Mouse (Mus musculus) kidney, postnatal 10 days (tissue): ENCODE measurements around the gene Gm43517.
A peak's percentile ranks its signal among the peaks of the same experiment; 100 is the strongest.

Experiments used
- DNase-seq: peaks from one replicate; pipeline ENCODE4 v3.0.0; 2021; ENCODE audit warnings: mixed read lengths

The Gm43517 gene

GRCm38 (mm10) chr12:49386081-49386805 is 1.3 kb downstream of the Gm43517 start:
- no peak for DNase-seq

DNA sequence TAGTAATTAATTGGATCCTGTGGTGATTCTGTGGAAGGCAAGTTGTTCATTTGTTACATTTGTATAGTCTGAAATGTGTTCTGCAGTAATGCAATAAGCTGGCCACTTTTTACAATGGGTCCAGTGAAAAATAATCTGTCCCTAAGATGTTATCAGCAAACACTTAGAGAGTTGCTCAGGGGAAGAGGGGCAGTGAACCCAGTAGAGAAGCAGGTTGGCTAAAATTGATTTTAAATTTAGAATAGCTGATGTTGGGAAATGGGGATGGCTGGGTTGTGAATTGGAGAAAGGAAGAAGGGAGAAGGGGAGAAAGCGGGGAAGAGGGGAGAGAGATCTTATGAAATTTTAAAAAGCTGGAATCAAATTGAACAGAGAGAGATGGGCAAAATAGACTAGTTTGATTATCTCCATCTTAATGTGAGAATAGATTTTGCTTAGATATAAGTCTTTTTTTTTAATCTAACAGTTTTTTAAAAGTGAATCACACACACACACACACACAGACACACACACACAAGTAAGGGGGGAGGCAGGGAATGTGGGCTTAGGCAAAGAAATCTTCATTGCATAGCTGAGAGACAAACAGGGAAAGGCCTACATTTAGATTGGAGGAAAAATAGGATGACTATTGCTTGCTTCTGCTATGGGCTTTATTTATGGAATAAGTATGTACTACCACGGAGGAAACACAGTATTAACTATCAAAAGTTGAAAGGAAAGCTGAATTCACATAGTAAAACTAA is 3.1 kb downstream of the Gm43517 start:
- no peak for DNase-seq

GRCm38 (mm10) chr12:49389666-49390065 is 4.7 kb downstream of the Gm43517 start:
- no peak for DNase-seq

- DNase-seq, result no peak
These were observed 5.3 kb downstream of the Gm43517 start for GRCm38 (mm10) chr12:49390257-49390656.

DNA sequence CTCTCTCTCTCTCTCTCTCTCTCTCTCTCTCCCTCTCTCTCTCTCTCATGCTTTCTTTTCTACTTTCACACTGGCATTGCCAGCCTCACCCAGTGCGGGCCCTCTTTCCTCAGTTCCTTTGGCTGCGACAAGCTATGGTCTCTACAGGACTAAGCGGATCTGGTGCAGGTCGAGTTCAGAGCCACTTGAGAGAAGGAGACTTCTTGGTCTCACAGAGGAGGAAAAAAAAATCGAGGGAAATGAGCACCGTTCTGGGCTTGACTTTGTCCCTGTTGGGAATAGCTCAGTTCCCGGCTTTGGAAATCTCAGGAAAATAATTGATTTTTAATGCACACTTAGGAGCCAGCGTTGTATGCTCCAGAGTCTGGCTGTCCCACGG is 5.9 kb downstream of the Gm43517 start:
- no peak for DNase-seq

DNA sequence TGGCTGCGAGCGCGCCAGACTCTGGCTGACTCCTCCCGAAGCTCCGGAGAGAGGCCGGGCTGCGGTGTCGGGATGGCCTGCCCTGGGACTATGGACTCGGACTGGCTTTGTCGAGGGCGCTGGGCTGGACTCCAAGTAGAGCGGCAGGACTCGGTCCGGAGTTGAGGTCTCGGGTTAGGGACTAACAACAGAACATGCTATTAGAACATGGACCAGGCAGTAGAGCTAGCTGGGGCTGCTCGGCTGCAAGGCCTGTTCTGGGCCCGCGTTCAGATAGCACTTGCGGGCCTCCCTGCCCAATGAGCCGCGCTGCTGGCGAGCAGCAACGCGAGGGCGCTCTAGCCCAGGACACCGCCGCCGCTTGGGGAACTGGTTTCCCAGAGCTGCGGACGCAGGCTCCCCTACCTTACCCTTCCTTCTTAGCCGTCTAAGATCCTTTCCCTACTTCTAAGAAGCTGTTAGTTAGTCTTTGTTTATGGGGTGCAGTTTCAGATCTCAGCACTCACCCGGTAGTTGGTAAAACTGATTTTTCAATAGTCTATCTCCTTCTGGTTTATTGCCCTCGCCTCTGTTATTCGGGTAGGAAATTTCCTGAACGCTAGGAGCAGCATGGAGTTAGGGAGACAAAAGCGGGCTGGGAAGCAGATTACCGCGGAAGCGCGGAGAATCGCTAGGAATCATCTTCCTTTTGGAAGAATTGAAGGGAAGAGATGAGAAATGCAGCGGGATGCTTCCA is 6.5 kb downstream of the Gm43517 start:
- DNase-seq, result peak; percentile 60

GRCm38 (mm10) chr12:49392041-49392390 is 7.0 kb downstream of the Gm43517 start:
- no peak for DNase-seq

DNA sequence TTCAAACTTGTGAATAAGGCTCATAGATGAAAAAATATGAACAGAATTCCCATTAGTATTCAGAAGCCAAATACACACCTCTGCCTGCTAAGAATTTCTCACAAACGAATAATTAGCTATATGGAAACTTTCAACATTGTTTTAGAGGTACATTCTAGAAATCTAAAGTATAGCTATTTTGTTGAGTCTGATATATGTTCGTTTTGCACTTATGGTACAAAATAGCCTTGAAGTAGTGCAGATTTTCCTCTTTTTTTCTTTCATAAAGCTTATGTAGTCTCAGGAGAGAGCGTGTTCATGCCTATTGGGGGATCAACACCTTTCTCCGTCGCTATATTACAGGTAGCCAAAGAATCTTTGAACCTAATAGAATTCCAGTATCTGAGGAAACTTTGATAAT is 7.9 kb downstream of the Gm43517 start:
- DNase-seq, result no peak

DNA sequence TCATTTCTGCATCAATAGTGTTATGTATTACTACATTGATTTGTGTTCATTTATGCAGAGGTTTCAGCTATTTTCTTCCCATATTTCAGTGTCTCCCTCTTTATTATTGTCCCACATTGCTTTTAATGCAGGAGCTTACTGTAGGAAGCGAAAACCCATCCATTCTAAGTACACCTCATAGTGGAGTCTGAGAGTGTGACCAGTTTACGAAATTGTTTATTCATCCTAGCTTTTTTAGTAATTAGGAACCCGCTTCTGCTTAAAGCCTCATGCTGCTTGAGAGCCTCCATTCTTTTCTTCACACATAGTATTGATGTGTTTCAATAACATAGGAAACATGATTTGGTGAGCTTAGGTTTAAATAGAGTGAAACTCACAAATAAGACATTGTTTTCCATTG is 8.7 kb downstream of the Gm43517 start:
- DNase-seq, result no peak

GRCm38 (mm10) chr12:49394181-49394580 is 9.2 kb downstream of the Gm43517 start:
- no peak for DNase-seq

GRCm38 (mm10) chr12:49394836-49395235 is 9.9 kb downstream of the Gm43517 start:
- no peak for DNase-seq

GRCm38 (mm10) chr12:49395969-49396368 is 11.0 kb downstream of the Gm43517 start:
- DNase-seq, result no peak

- no peak for DNase-seq
These were observed 11.8 kb downstream of the Gm43517 start for GRCm38 (mm10) chr12:49396776-49397175.

DNA sequence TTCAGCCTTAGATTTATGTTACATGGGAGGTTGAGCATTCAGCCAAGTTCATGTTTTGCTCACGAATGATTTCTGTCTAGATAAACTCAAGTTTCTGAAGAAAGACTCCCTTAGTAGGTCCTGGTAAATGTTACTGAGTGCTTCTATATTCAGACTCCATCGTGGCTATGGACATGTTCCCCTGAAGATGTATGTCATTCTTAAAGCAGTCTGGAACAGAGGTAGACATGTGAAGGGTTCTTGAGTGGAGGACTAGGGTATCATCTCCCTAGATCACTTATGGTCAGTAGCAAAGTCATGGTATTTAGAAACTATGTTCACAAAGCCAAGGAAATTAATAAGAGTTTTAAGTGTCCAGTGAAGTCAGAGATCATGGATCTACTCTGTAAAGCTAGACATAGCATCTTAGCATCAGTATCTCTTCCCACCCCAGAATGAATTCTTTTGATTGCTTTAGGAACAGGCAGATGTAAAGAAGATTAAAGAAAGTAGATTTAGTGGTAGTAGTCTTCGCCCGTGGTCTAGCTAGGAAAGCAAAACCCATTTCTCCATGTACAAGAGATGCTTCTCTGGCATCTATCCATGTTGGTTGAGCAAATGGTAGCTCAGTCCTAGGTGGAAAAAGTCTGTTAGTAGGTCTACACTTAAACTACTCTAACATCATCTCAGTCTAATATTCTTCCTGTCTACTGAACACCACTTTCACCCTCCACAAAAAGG is 12.6 kb downstream of the Gm43517 start:
- DNase-seq, result no peak

- DNase-seq, result no peak
These were observed 13.2 kb downstream of the Gm43517 start for GRCm38 (mm10) chr12:49398163-49398540.

DNA sequence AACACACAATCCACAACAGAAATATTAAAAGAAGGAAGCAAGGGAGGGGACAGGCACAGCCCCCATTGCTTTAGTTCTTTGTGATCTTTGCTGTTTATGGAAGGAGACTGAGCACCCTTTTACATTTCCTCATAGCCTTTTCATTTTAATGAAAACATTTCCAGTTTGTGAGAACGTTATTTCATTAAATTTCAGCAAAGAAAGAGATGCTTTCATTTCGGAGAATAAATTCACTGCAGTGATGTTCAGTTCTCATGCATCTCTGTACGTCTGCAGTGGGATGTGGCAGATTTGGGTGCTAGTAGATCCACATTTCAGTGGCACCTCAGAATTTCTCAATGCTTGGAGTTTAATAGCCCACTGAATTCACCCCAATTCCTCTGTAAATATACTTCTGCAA is 13.7 kb downstream of the Gm43517 start:
- DNase-seq, result no peak

DNA sequence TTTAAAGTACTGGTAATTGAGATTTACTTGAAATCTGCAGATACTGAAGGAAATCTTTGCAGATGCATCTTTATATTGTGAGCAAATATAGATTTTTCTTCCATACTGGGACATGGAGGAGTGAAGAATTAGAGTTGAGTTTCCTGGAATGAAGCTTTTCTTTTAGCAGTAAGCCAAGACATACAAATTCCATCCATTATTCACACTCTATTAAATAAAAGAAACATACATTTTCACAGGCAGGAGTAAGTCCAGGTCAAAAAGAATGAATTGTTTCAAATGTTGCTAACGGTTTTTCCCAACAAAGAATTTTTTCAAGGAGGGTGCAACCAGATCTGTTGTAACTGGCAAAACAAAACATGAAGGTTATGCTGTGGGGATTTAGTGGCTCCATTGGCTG is 14.6 kb downstream of the Gm43517 start:
- DNase-seq, result no peak

DNA sequence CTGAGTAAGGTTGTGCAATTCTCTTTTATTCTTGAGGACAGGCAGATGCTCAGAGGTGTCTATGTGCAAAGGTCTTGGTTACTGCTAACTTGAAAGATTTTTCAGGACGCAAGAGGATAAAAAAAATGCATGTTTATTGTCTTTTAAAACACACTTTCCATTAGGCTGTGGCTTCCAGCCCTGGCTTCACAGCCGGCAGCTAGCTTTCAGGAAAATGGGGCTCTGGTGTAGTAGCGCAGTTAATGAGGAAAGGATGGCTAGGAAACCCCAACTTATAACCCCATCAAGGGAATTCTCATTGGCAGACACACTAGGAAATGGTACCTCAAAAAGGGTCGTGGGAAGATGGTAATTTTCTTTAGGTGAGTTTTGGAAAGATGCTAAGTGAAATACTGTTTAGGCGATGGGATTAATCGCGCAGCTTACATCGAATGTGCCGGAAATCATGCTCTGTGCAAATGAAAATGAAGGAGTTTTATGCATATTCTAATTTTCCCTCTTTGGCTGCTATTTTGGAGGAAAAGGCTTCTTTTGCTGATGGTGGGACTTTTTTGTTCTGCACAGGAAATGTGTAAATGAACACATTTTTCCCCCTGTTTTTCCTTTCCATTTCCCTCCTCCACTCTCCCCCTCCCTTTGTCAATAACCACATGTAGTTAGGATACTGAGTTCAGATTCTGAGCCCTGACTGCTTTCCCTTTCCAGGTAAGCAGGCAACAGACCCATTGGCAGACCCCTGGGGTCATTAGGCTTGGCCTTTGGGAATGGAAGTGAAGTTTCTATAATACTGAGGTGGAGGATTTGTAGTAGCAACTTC is 15.3 kb downstream of the Gm43517 start:
- no peak for DNase-seq

GRCm38 (mm10) chr12:49400853-49401118 is 15.8 kb downstream of the Gm43517 start:
- DNase-seq, result no peak

DNA sequence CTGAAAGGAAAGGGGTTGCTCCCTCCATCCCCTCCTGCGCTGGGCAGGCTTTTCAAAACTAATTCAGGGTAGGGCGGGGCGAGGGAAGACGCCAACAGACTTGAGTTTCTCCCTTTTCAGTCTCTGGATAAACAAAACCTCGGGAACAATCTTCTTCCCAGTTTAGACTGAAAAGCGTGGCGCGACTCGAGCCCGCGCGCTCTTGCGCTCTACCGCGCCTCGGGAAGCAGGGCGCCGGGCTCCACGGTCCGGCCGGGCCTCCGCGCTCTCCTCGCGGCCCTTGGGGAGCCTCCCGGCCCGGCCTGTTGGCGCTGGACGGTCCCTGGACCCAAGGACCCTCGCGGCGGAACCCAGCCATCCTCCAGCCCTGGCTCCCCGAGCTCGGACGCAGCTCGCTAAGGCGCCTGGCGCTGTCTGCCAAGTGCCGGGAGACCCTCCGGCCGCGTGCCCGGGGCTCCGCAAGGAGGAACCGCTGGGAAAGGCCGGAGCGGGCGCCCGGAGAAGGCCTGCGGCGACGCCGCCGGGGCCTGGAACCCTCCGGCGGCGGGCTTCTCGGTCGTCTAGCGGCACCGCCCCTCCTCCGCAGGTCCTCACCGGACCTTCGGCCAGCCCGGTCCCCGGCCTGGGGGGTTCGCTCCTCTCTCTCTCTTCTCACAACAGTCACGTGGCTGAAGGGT is 16.3 kb downstream of the Gm43517 start:
- DNase-seq, result peak; percentile 19

- DNase-seq, result no peak
These were observed 16.8 kb downstream of the Gm43517 start for GRCm38 (mm10) chr12:49401796-49402130.

- no peak for DNase-seq
These were observed 24.9 kb downstream of the Gm43517 start for GRCm38 (mm10) chr12:49409833-49410232.
